Mouse (Mus musculus): ENCODE measurements around the gene Pibf1.

Pibf1 gene

GRCm38 (mm10) chr14:99265791-99266190 lies 166.6 kb downstream of the Pibf1 start:
- DNase-seq (ENCODE audit: low read depth, low spot score), result no peak

- DNase-seq (ENCODE audit: low read depth, low spot score), result no peak
These were observed 167.5 kb downstream of the Pibf1 start for GRCm38 (mm10) chr14:99266749-99267148.

- no peak for DNase-seq (ENCODE audit: low read depth, low spot score)
These were observed 174.8 kb downstream of the Pibf1 start for GRCm38 (mm10) chr14:99274056-99274455.

- DNase-seq (ENCODE audit: low read depth, low spot score), result no peak
These were observed 176.6 kb downstream of the Pibf1 start for GRCm38 (mm10) chr14:99275827-99276226.

- no peak for DNase-seq (ENCODE audit: low read depth, low spot score)
These were observed 179.1 kb downstream of the Pibf1 start for GRCm38 (mm10) chr14:99278312-99278711.

- no peak for DNase-seq (ENCODE audit: low read depth, low spot score)
These were observed 179.7 kb downstream of the Pibf1 start for GRCm38 (mm10) chr14:99278763-99279486.

GRCm38 (mm10) chr14:99280399-99280798 lies 181.2 kb downstream of the Pibf1 start:
- no peak for DNase-seq (ENCODE audit: low read depth, low spot score)

- no peak for DNase-seq (ENCODE audit: low read depth, low spot score)
These were observed 181.7 kb downstream of the Pibf1 start for GRCm38 (mm10) chr14:99280825-99281433.

GRCm38 (mm10) chr14:99285486-99285885 lies 186.3 kb downstream of the Pibf1 start:
- DNase-seq (ENCODE audit: low read depth, low spot score), result no peak

GRCm38 (mm10) chr14:99292176-99292575 lies 193.0 kb downstream of the Pibf1 start:
- DNase-seq (ENCODE audit: low read depth, low spot score), result no peak

- no peak for DNase-seq (ENCODE audit: low read depth, low spot score)
These were observed 195.2 kb downstream of the Pibf1 start for GRCm38 (mm10) chr14:99294424-99294823.

GRCm38 (mm10) chr14:99295606-99296341 lies 196.6 kb downstream of the Pibf1 start:
- DNase-seq (ENCODE audit: low read depth, low spot score), result no peak

- no peak for DNase-seq (ENCODE audit: low read depth, low spot score)
These were observed 199.3 kb downstream of the Pibf1 start, which contains the start of gene Klf5 for GRCm38 (mm10) chr14:99298385-99299021. Klf5 (plus strand) TSS chr14:99298691.

- no peak for DNase-seq (ENCODE audit: low read depth, low spot score)
These were observed 199.8 kb downstream of the Pibf1 start for GRCm38 (mm10) chr14:99299022-99299481.

- DNase-seq (ENCODE audit: low read depth, low spot score), result no peak
These were observed 200.5 kb downstream of the Pibf1 start for GRCm38 (mm10) chr14:99299701-99300191.

- no peak for DNase-seq (ENCODE audit: low read depth, low spot score)
These were observed 202.2 kb downstream of the Pibf1 start for GRCm38 (mm10) chr14:99301472-99301871.

Data from A20 (cell line).